Mouse (Mus musculus) megakaryocyte progenitor cell, adult 5-6 weeks (primary cell): ENCODE data around the gene Trub1. TPM values are rescaled to one million over a fixed set of nuclear protein-coding genes. Genes with fewer than 3 reads are reported as not detected.
A peak's percentile ranks its signal among the peaks of the same experiment; 100 is the strongest.

Source experiments
- ATAC-seq: replicated peaks from 2 replicates; pipeline ENCODE4 v1.8.0; 2016; ENCODE audit warnings: mild to moderate bottlenecking, moderate TSS enrichment, inconsistent platforms; ENCODE audit not compliant: poor library complexity
- total RNA-seq, 2 experiments: library from RNA; stranded (forward) in 1 of 2; stranded (reverse) in 1 of 2; fragments of 157-497, 149-512 nt in 1 of 2; fragments of 200-1000 nt in 1 of 2; gene quantifications; 2 replicates each; pipeline versions ENCODE4 v1.2.3 to v1.2.4; 2015 to 2017

Gene Trub1
- 11.7 and 15.3 TPM in 2 replicates for total RNA-seq (2015)
- total RNA-seq (2017) = 13.1 and 20.9 TPM in 2 replicates

DNA sequence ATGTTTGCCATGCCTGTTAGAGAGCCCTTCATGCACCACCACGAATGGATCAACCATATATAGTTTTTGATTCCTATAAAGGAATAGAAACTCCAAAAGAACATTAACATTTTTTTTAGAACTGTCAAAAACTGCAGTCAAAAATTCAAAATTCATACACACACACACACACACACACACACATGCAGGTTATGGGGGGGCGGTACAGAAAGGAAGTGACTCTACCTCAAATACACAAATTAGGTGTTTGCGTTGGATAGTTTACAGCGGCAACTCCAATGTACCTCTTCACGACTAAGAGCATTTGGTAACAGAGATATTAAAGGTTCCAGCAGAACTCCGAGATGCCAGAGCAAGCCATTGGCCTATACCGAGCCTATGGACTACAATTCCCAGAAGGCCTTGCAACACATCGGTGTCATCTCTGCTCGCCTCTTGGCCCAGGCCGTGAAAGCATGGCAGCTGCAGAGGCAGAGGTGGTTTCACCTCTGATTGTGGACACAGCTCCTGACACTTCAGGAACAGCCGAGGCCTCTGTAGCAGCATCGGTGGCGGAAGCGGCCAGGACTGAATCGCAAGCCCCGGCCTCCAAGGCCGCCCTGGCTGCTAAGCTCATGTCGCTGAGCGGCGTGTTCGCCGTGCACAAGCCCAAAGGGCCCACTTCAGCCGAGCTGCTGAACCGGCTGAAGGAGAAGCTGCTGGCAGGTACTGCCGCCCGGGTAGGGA lies at the start of gene Trub1:
TSS of gene Trub1 (plus strand) at position 421 of the 726 bp plus-strand sequence.
- peak; percentile 98 for ATAC-seq

DNA sequence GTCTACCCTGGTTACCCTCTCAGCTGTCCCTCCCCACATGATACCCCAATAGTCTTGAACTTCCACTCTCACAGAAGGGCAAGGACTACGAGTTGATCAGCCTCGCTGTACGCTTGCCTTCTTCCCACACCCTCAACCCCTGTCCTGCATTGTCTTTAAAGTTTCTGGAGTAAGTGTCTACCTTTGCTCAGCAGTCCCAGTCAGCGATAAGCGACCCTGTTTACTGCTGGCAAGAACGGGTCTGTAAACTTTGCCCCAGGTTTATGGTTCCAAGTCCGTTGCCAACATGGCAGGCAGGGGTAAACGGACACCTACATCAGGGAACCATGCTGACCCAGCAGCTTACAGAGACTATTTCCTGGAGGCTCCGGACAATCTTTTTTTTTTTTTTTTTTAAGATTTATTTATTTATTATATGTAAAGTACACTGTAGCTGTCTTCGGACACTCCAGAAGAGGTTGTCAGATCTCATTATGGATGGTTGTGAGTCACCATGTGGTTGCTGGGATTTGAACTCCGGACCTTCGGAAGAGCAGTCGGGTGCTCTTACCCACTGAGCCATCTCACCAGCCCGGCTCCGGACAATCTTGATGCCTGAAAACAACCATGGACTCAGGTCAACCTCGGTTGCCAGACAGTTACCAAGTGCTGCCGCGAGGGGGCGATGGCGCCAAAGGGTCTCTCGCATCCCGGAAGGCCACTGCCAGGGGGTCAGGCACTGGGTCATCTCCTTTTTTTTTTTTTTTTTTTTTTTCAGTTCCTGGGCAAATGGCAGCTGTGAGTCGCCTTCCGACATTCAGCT lies 48.8 kb upstream of the Trub1 start:
- ATAC-seq = peak; percentile 92

DNA sequence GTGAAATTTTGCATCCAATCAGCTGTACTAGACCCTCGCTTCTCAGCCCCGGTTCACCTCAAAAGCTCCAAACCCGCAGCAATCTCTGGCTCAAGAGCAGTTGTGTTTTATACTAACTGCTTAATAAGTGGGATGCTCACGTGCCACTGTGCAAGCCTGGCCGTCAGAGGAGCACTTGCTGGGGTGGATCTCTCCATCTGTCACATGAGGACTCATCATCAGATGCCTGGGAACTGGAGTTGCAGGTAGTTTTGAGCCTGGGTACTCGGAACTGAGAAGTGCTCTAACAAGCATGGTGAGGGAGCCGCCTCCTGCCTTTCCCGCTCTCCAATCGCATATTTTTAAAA lies 48.2 kb upstream of the Trub1 start:
- ATAC-seq = no peak

DNA sequence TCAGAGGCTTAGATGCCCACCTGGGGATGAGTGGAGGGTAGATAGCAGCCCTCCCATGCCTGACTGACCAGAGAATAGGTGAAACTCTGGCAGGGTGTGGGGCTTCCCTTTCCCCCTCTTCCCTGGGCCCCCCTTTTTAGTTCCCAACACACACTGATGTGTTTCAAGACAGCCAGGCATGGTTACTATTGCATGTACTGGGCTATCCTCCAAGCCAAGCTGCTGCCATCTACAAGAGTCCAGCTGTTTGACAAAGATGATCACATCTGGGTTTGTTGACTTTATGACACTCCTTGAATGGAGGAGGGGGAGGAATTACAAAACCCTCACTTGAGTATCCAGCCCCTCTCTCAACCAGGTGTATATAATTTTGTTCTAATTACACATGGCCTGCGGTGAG lies 44.8 kb upstream of the Trub1 start:
- no peak for ATAC-seq

DNA sequence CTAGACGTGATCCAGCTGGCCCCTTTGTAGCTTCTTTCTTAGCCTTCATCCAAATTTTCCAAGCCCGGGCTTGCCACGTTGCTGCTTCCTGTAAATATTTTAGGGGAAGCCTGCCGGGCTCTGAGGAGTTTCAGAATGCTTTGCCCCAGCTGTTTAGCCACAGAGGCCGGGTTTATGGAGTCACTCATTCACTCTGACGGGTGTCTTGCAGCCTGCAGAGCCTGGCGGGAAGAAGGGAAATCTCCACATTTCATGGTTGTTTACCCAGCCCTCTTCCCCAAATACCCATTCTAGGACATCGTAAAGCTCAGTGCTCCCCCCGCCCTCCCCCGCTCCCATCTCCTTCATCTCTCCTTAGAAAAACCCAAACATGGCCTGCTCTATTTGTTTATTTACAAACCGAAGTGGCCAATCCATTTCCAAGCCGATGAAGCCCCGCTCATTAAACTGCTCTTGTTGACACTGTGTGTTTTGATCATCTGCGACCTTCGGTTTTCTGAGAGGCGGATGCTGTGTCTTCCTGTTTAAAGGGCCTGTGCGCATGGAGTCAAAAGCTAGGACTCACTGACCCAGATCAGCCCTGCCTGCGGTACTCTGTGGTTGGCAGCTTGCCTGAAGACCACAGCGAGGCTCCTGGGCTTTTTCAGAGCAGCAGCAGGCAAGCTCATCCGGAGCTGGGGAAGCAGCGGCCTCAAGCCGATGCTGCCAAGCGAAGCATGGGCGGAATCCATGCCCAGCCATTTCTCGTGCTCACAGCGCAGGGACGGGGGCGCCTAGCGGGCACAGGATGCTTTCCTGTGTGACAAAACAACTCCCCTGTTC lies 41.1 kb upstream of the Trub1 start:
- peak; percentile 64 for ATAC-seq

DNA sequence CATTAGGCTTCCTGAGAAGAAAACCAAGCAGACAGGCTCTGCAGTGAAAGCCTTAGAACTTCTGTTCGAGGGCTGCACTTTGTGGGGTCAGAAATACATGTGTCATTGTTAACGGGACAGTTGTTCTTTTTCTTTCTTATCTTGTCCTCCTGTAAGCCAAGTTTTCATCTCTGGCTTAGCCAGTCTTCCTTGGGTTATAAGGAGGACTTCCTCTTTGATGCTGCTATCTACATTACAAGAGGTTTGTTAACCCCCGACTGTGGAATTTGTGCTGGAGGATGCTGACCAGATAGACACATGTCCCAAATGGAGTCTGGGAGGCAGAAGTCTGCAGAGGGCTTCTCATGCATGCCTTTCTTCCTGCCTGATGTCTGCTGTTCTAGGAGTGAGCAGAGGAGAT lies 39.5 kb upstream of the Trub1 start:
- ATAC-seq = peak; percentile 30; the same call in 1 of the 2 replicates

DNA sequence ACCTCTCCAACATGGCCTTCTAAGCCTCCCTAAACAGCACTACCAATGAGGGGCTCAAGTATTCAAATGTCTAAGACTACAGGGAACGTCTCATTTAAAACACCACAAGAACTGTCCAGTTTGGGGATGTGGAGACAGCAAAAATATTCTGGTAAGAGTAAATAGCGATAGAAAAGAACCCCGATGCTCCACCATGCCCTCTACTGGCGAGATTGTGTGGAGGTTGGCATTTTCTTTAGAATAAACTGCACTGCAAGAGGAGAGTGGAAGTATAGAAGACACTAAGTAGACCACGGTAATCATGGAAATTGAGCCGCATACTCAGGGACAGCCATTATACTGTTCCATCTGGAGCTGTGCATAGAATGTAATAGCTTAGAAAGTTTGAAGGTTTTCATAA lies 38.8 kb upstream of the Trub1 start:
- ATAC-seq = 0 out of 2 replicates have a peak, but pooled peaks have one; percentile 36

DNA sequence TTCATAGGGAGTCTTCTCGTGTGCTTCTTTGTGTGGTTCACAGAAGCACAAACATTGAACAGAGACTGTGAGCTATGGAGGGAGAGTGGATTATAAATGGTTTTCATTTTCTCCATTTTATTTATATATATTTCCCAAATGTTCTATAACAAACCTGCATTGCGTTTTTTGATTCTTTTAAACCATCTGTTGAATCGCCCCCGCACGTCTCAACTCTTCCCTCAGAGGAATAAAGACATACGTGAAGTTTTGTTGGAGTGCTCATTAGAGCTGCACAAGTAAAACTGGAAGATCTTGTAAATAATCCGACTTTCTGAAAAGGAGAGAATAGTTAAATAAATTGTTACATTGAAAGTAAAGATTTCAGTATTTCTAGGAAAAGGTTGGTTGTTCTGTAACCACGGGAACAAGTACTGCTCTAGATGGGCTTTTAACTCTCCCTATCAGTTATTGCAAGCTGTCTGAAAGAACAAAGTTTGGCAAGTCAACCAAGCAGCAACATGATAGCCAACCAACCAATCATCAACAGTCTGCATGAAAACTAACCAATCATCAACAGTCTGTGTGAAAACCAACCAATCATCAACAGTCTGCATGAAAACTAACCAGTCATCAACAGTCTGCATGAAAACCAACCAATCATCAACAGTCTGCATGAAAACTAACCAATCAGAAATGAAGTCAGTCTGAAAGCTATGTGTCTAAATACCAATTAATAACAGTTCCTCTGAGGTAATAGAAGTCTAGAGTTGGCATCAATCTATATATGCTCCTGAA lies 37.5 kb upstream of the Trub1 start:
- ATAC-seq = peak; percentile 33; the same call in 1 of the 2 replicates

DNA sequence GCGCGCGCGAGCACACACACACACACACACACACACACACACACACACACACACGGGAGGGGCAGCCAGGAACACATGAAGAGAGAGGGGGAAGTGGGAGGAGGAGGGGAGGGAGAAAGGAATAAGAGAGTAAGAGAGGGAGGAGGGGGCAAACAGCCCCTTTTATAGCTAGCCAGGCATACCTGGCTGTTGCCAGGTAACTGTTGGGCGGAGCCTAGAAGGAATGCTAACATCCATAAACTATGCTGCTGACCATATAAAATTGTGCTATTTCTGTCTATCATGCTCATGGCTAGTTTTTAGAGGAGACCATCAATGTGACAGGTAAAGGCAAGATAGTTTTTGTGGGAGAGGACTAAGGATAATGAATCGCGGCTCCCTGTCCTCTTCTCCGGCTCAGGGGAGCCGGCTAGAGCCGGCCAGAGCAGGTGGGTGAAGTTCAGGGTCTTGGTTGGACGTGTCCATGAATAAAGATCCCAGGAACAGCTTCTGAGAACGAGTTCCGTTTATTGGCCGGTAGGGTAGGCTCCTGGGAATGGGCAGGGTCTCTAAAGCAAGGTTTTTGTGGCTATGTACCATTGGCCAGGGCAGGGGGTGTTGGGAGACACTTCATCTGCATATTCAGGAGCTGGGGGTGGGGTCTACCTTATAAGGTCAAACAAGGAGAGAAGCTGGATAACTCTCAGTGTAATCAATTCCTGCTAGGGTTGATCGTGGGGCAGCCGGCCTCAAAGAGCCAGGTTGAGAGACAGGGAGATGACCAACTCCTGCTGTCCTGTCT lies 34.7 kb upstream of the Trub1 start:
- no peak for ATAC-seq

DNA sequence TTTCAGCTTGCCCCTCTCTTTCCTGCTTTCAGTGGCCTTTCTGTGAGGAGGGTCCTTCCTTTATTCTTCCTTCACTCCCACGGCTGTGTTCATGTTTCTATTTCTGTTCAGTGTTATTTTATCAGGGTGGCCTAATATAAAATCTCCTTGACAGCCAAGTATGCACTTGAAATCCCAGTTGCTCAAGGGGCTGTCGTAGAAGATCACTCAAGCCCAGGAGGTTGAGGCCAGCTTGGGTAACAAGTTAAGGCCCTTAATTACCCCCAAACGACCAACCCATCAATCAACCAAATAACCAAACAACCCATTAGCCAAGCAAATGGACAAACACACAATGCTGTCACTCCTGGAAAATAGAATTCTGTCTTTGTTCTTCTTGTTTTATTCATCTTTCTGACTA lies 29.3 kb upstream of the Trub1 start:
- no peak for ATAC-seq

DNA sequence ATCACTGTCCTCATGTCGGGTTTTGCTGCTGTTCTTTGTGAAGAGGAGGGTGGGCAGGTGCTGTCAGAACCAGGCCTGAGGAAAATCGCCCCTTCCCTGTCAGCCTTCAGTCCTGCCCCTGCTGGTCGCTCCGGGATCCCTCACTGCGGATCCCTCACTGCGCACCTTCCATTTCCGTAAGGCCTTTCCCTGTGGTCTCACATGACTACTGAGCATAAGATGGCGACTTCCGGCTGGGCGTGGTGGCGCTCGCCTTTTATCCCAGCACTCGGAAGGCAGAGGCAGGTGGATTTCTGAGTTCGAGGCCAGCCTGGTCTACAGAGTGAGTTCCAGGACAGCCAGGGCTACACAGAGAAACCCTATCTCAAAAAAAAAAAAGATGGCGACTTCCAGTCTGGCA lies 27.4 kb upstream of the Trub1 start:
- no peak for ATAC-seq

DNA sequence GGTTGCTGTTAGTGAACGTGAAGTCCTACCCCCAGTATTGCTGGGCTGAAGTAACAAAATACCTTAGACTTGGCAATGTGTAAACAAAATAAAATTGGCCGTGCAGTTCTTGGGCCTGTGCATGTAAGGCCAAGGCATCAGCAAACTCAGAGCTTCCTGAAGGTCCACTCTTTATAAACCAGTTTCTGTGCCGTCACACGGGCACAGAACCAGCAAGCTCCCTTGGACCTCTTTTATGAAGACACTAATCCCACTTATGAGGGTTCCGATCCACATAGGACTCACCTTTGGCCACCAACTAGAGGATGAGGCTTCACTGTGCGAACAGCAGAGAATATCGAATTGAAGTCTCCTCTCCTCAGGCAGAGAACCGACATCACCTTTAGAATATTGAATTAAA lies 25.9 kb upstream of the Trub1 start:
- ATAC-seq = no peak

DNA sequence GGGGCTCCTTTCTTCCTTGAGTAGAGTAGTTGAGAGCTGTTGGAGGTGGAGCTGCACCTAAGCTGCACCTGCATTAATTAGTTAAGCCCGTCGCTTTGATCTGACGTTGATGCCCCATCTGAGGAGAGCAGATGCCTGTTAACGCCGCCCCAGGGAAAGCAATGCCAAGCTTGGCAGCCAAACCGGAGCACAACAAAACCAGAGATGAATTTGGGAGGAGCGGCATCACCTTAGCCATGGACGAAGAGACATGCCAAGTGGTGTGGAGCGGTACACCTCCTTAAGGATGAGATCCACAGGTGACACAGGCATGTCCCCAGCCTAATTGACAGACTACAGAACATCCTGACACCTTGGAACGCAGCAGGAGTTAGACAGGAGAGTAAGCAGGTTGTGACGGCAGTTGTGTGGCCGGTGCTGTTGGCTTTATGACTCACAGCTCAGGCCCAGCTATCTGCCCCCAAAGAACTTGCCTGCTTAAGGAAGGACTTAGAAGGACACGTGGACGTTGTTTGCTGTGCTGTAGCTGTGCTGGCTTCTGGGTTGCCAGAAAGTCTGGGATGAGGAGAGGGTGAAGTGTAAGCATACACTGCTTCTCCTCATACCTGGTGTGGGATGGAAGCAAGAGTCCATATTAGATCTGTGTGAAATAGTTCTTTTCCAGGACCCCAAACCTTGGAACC lies 24.8 kb upstream of the Trub1 start:
- ATAC-seq = no peak

DNA sequence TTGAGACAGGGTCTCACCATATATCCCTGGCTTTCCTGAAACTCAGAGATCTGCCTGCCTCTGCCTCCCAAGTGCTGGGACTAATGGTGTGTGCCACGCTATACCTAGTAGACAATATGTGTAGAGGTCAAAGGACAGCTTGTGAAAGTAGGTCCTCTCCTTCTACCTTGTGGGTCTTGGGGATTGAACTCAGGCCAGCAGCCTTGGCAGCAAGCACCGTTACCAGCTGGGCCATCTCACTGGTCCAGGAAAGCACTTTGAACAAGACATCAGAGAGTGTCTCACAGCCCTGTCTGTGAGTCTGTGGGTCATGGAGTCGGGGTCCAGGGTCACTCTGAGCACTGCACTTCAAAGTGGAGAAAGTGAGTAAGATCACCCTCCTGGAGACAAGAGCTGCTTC lies 24.1 kb upstream of the Trub1 start:
- ATAC-seq = no peak

DNA sequence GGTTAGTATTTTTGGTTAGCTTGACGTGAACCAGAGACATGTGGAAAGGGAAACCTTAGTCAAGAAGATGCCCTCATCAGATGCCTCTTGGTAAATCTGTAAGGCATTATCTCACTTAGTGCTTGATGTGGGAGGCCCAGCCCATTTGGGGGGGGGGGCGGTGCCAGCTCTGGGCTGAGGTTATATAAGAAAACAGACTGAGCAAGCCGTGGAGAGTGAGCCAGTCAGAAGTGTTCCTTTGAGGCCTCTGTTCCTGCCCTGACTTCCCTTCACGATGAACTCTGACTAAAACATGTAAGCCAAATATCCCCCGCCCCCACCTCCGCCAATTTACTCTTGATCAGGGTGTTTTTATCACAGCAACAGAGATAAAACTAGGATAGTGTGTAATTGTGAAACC lies 22.8 kb upstream of the Trub1 start:
- ATAC-seq = no peak

DNA sequence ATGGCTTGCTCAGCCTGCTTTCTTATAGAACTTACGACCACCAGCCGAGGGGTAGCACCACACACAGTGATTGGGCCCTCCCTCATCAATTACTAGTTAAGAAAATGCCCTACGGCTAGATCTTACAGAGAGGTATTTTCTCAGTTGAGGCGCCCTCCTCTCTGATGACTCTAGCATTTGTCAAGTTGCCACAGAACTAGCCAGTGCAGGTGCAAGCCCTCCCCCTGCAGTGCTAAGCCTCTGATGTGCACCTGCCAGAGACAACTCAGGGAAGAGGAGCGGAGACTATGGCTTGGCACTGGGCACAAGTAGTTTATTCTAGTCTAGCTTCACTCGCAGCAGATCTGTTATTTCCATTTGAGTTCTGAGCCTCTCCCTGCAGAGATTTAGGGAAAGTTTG lies 21.2 kb upstream of the Trub1 start:
- ATAC-seq = no peak

DNA sequence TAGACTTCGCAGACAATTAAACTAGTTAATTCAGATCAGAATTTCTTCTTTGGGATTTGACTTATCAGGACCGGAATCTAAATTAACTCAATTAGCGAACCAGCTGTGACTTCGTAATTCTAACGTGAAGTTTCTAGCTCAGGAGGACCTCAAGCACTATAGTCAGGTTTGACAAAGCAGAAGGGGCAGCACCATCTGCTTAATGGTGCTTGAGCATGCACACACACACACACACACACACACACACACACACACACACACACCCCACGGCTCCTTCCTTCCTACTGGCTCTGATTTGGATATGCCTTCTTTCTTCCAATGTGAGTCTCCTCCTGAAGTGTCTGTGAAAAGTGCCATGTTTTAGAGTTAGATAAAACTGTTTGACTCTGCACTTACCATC lies 18.7 kb upstream of the Trub1 start:
- ATAC-seq = no peak

DNA sequence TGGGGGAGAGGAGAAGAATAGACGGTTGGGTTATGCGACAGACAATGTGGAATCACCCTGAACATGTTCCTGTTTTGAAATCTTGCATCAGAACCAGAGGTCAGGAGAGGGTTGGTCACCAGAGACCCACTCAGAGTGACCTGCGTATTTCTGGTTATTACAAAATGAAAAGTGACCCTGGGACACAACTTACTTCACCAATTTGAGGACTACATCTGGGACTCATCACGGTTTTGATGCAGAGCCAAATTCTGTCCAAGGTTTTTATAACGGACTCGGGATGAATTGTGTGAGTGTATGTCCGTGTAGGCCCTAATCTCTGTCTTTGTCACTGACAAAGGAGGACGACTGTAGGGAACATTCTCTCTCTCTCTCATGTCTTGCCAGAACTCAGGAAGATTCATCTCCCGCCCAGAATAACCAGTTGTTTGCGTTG lies 16.1 kb upstream of the Trub1 start:
- no peak for ATAC-seq

DNA sequence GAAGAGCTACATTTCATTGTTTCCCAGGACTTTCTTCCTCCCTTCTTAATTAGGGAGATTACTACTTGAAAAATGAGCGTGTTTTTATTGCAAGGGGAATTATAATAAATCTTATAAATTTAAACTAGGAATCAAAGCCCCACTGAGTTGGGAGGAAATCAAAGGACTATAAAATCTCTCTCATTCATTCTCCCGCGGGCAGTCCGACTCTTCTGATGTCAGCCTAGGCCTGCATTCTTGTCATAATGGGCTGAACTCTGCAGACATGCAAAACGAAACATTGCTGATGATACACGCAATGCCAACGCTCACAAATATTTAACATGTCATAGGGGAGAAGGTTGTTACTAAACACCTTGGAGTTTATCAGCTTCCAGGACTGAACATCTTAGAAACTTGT lies 15.7 kb upstream of the Trub1 start:
- no peak for ATAC-seq
